Mouse (Mus musculus): ENCODE results near the gene Il6ra.
A peak's percentile ranks its signal among the peaks of the same experiment; 100 is the strongest.

The Il6ra gene

DNA sequence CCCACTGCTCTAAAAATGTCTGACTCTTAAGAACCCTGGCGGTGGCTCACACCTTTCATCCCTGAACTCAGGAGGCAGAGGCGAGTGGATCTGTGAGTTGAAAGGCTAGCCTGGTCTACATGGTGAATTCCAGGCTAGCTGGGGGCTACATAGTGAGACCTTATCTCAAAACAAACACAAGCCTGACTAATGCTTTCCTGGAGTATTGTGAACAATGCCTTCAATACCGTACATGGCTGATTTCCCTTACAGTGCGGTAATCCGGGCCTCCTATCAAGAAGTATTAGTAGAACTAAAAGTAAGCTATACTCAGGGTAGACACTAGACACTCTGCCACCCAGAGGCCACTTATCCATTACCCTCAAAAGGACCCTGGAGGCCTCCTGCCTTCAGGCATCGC lies 64.9 kb downstream of the Il6ra start:
- DNase-seq (ENCODE audit: low spot score), result no peak

DNA sequence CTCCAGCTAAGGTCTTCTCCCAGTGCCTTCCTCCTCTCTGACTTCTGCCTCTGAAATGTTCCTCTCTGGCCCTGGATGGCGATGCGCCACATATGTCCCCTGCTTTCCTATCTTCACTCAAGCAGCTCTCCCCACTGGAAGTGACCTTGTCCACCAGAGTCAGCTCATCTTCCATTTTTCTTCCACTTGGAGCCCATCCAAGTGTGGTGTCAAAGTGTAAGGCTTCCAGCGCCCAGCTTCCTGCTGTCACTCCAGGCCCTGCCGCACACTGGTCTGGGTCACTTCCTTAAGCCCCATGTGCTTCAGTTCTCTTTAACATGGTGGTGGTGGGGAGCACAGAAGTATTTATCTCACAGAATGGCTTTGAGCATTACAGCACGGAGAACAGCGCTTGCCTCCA lies 65.4 kb downstream of the Il6ra start:
- no peak for DNase-seq (ENCODE audit: low spot score)

- no peak for DNase-seq (ENCODE audit: low spot score)
Observed at GRCm38 (mm10) chr3:89847126-89847525, 65.9 kb downstream of the Il6ra start.

DNA sequence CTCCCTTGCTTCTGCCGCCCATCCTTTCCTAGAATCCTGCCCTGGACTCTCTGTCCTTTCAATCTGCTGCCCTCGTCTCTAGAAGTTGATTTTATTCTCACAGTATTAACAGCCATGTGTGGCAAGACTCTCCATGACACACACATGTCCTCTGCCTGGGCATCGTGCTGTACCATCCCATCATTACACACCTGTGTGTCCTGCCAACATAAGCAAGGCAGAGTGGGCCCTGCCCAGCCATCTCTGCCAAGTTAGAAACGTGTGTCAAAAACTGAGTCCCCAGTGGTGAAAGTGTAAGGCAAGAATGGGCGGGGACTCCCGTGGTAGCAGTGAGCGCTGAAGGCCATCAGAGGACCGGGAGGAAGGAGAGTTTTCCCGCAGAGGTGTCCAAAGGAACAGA lies 67.2 kb downstream of the Il6ra start:
- no peak for DNase-seq (ENCODE audit: low spot score)

DNA sequence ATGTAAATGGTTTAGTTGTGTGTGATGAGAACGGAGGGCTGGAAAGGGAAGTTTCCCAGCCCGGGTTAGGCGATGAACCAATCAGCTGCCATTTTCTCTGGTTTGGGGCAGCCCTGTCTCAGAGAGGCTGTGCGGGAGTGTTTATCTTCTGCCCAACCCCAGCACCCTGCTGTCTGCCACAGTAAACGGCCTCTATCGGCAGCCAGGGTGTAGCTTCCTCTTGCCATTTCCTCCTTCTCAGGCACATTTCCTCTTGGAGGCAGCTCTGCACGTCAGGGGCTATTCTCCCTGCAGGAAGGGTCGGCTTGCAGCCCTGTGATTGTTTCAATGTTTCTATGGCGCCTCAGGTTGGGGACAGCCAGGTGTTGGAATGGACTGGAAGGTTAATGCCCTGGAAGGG lies 69.8 kb downstream of the Il6ra start:
- peak; percentile 68 for DNase-seq (ENCODE audit: low spot score)

DNA sequence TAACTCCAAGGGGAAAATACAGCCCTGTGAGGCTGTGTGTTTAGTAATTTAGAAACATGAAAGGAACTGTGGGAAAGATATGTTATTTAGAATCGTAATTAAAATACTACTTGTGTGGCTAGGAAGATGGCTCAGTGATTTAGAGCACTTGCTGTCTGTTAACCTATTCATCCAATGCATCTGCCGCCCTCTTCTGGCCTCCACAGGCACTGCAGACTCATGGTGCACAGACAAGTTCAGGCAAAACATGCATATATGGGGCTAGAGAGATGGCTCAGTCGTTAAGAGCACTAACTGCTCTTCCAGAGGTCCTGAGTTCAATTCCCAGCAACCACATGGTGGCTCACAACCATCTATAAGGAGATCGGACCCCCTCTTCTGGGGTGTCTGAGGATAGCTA lies 70.7 kb downstream of the Il6ra start:
- DNase-seq (ENCODE audit: low spot score), result peak; percentile 60

DNA sequence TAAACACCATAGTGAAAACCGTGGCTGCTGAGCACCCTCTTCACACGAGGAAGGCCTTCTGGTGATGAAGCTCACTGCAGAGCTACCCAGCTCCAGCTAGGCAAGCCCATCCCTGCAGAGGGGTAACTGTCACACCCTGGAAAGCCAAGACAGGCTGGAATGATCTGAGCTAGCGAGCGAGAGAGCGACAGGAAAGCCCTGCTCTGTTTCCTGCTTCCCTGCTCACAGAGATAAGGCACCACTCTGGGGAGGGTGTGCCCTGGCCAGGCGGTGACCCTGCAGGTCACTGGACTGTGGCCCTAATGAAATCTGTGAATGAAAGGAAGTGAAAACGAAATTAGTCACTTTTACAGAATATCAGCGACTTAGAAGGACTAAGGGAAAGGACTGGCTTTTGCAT lies 77.6 kb downstream of the Il6ra start:
- no peak for DNase-seq (ENCODE audit: low spot score)

DNA sequence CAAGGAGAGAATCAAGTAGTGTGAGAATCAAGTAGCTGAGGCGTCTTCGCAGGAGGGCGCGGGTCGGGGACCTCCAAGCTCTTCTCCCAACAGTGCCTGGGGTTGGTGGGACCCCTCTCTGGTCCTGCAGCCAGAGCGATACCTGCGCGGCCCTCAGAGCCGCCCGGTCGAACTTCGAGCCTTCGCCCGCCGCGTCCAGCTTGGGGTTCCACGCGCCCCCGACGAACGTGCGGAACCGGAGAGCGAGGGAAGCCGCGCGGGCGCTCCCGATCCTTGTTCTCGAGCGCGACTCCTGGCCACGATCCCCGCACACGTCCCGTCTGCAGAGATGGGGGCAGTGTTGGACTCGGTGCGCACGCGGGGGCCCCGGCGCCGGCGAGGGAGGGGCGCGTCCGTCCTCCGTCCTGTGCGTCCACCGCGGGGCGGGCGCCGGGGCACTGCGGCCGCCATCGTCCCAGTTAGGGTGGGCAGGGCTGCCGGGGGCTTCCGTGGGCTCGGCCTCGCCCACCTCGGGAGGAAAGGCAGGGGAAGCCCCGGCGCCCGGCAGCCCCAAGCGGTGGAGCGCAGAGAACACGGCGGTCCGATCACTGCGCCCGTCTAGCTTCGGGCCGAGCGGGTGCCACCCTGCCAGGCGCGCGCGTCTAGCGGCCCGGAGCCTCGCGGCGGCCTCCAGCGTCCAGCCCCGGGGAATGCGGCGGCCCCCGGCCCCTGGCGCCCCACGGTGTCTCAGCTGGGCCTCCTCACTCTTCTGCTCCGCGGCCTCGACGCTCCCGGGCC lies 82.0 kb downstream of the Il6ra start, which contains the start of gene She:
Gene She (plus strand): TSS at position 556 of the 777 bp plus-strand sequence.
- DNase-seq (ENCODE audit: low spot score), result no peak

DNA sequence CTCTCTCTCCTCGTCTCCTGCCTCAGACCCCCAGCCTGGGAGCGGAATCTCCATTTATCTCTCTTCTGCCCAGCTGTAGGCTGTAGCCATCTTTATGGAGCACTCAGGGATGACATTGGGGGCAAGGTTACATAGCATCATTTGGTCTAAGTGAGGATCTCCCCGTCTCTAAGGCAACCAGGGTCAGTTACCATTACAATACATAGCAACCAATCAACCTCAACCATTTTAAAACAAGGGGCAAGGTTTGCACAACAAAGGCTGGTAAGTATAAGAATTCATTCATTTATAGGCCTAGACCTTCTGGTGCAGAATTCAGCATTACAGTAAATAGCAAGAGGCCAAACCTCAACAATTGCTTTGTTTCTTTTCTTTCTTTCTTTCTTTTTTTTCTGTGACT lies 86.7 kb downstream of the Il6ra start:
- no peak for DNase-seq (ENCODE audit: low spot score)

DNA sequence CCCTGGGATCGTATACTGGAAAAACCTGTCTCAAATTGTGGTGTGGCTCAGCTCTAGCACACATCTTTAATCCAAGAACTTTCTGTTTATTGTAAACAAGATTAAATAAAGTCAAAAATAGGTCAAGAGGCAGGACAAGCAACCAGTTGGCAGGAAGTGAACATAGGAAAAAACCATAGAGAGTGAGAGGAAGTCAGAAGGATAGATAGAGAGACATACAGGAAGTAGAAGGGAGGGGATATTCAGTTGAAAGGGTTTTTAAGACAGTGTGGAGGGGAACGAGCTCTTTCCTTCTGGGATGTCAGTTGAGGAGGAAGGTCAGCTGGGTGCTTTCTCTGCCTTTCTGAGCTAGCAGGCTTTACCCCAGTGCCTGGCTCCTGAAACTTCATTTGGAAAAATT lies 89.4 kb downstream of the Il6ra start:
- DNase-seq (ENCODE audit: low spot score), result no peak

DNA sequence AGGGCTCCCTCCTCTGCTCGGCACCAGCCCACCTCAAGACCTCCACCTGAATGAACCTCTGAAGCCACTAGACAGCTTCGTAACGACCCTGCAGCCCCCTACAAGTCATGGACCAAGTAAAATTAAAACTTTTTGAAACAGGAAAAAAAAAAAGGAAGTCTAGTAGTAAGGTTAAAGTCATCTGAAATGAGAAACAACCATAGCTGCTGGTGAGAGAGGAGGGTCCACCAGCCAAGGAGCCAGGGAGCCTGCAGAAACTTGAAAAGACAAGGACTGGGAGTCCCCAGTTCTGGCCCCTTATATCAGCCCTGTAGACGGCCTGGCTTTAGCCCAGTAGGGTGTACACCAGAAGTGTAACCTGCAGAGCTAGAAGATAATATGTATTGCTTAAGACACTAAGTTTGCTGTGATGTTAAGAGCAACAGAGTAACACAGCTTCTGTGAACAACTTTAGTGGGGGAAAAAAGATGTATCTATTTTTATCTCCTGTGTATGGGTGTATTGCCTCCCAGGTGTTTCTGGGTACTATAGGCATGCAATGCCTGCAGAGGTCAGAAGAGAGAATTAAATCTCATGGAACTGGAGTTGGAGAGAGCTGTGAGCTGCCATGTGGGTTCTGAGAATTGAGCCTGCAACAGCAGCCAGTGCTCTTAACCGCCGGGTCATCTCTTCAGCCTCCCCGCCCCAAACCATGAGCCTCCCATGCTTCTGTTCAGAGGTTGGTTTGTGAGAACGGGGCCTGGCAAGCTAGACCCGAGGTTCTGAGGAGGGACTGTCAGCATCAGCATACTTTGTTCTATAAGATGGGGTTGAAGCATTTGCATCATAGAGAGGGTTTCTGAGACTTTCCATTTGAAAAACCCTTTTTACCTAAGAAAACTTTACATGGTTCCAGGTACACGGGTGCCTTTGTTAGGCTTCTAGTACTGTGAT lies 91.2 kb downstream of the Il6ra start:
- no peak for DNase-seq (ENCODE audit: low spot score)

DNA sequence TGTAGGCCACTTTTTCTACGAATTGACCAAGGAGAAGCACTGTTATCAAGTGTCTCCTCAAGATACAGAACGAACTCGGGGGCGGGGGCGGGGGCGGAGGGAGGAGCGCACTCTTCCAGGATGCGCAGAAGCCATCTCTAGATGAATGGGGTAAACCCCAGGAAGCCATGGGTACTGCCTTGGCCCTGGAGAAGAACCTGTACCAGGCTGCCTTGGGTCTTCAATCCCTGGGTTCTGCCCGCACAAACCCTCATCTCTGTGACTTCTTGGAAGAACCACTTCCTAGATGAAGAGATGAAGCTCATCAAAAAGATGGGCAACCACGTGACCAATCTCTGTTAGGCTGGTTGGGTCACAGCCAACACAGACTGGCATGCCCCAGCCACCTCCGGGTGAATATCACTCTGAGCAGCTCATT lies 91.9 kb downstream of the Il6ra start:
- no peak for DNase-seq (ENCODE audit: low spot score)

GRCm38 (mm10) chr3:89820311-89821095 lies 92.5 kb downstream of the Il6ra start:
- no peak for DNase-seq (ENCODE audit: low spot score)

GRCm38 (mm10) chr3:89819897-89820296 lies 93.1 kb downstream of the Il6ra start:
- DNase-seq (ENCODE audit: low spot score), result no peak

GRCm38 (mm10) chr3:89818605-89819004 lies 94.4 kb downstream of the Il6ra start:
- DNase-seq (ENCODE audit: low spot score), result no peak

DNA sequence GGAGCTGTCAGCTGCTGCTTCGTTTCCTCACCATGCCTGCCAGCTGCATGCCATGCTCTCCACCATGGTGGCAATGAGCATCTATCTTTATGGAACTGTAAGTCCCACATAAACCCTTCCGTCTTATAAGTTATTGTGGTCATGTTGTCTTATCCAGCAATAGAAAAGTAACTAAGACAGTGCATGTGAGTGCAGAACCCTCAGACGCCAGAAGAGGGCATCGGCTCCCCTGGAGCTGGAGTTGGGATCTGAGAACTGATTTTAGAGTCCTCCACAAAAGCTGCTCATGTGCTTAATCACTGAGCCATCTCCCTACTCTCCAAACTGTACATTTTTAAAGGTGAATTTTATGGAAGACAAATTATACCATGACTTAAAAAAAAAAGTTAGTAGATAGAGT lies 95.9 kb downstream of the Il6ra start:
- DNase-seq (ENCODE audit: low spot score), result no peak
